Mouse (Mus musculus): ENCODE data around the gene Lrrfip1. TPM values are rescaled to one million over a fixed set of nuclear protein-coding genes. Genes with fewer than 3 reads are reported as not detected.

The Lrrfip1 gene
- polyA plus RNA-seq, 1 experiment from 2014 or later = 79.0 TPM

- H3K27ac ChIP-seq (replicated peaks) = peak overlapping the region; percentile 37
- 66% methylated on average over 2 of the region's 2 CpGs for WGBS
Measured at GRCm38 (mm10) chr1:91066599-91066998, 68.1 kb downstream of the Lrrfip1 start.

GRCm38 (mm10) chr1:91067716-91068115, 69.2 kb downstream of the Lrrfip1 start:
- Histone ChIP-seq H3K27ac (replicated peaks) (peak overlapping the region; percentile 24; the same call in 1 of the 2 replicates), H3K4me1 (replicated peaks; ENCODE audit: control insufficient read depth, insufficient read depth) (peaks cover 13% of the 10 kb centered on the region), H3K4me3 (ENCODE audit: low read depth, low read length) (no peak overlapping the region), H3K27me3 (ENCODE audit: control insufficient read depth, insufficient read depth, low read length) (no peaks in the 10 kb centered on the region), H3K9ac (ENCODE audit: low read length) (no peak overlapping the region), H3K4me2 (replicated peaks; ENCODE audit: low read depth) (no peak overlapping the region), H3K9me3 (ENCODE audit: control insufficient read depth, low read length) (no peaks in the 10 kb centered on the region), H3K36me3 (ENCODE audit: control insufficient read depth, insufficient read depth, low read length) (no peaks in the 10 kb centered on the region)
- TF ChIP-seq EP300 (optimal IDR thresholded peaks at IDR 0.05) (no peak), CTCF (IDR thresholded peaks at IDR 0.05; ENCODE audit: low read depth) (no peak)
- 61% methylated on average over 6 of the region's 6 CpGs for WGBS
- ATAC-seq (ENCODE audit: low FRiP score, low TSS enrichment) = no peak
- DNase-seq (ENCODE audit: low spot score) = no peak

More at GRCm38 (mm10) chr1:91066599-91066998, 68.1 kb downstream of the Lrrfip1 start:
- no peak overlapping the region for H3K4me2 ChIP-seq (replicated peaks; ENCODE audit: low read depth)
- no peak for DNase-seq (ENCODE audit: low spot score)
- no peak for TF ChIP-seq CTCF (IDR thresholded peaks at IDR 0.05; ENCODE audit: low read depth)
- no peak for TF ChIP-seq EP300 (optimal IDR thresholded peaks at IDR 0.05)
- H3K4me3 ChIP-seq (ENCODE audit: low read depth, low read length) = no peak overlapping the region
- H3K9me3 ChIP-seq (ENCODE audit: control insufficient read depth, low read length) = no peaks in the 10 kb centered on the region
- H3K4me1 ChIP-seq (replicated peaks; ENCODE audit: control insufficient read depth, insufficient read depth) = peaks cover 17% of the 10 kb centered on the region
- no peaks in the 10 kb centered on the region for H3K36me3 ChIP-seq (ENCODE audit: control insufficient read depth, insufficient read depth, low read length)
- no peaks in the 10 kb centered on the region for H3K27me3 ChIP-seq (ENCODE audit: control insufficient read depth, insufficient read depth, low read length)
- no peak overlapping the region for H3K9ac ChIP-seq (ENCODE audit: low read length)
- ATAC-seq (ENCODE audit: low FRiP score, low TSS enrichment) = peak; percentile 18; the same call in 1 of the 2 replicates

GRCm38 (mm10) chr1:91069575-91069974, 71.0 kb downstream of the Lrrfip1 start:
- H3K4me1 ChIP-seq (replicated peaks; ENCODE audit: control insufficient read depth, insufficient read depth) = peaks cover 9% of the 10 kb centered on the region; the same call in 1 of the 2 replicates
- no peak for TF ChIP-seq EP300 (optimal IDR thresholded peaks at IDR 0.05)
- TF ChIP-seq CTCF (IDR thresholded peaks at IDR 0.05; ENCODE audit: low read depth) = no peak
- DNase-seq (ENCODE audit: low spot score) = no peak
- no peaks in the 10 kb centered on the region for H3K9me3 ChIP-seq (ENCODE audit: control insufficient read depth, low read length)
- WGBS = 70% methylated on average over 6 of the region's 6 CpGs
- no peaks in the 10 kb centered on the region for H3K36me3 ChIP-seq (ENCODE audit: control insufficient read depth, insufficient read depth, low read length)
- H3K27me3 ChIP-seq (ENCODE audit: control insufficient read depth, insufficient read depth, low read length) = no peaks in the 10 kb centered on the region
- peak overlapping the region; percentile 45 for H3K27ac ChIP-seq (replicated peaks)
- no peak overlapping the region for H3K9ac ChIP-seq (ENCODE audit: low read length)
- peak; percentile 80 for ATAC-seq (ENCODE audit: low FRiP score, low TSS enrichment)
- H3K4me3 ChIP-seq (ENCODE audit: low read depth, low read length) = no peak overlapping the region
- no peak overlapping the region for H3K4me2 ChIP-seq (replicated peaks; ENCODE audit: low read depth)

GRCm38 (mm10) chr1:91070547-91070946, 72.0 kb downstream of the Lrrfip1 start:
- H3K9me3 ChIP-seq (ENCODE audit: control insufficient read depth, low read length) = no peaks in the 10 kb centered on the region
- peak overlapping the region; percentile 53; the same call in 1 of the 2 replicates for H3K27ac ChIP-seq (replicated peaks)
- ATAC-seq (ENCODE audit: low FRiP score, low TSS enrichment) (no peak), DNase-seq (ENCODE audit: low spot score) (no peak)
- no peak for TF ChIP-seq CTCF (IDR thresholded peaks at IDR 0.05; ENCODE audit: low read depth)
- TF ChIP-seq EP300 (optimal IDR thresholded peaks at IDR 0.05) = no peak
- no peak overlapping the region for H3K9ac ChIP-seq (ENCODE audit: low read length)
- H3K27me3 ChIP-seq (ENCODE audit: control insufficient read depth, insufficient read depth, low read length) = no peaks in the 10 kb centered on the region
- H3K4me1 ChIP-seq (replicated peaks; ENCODE audit: control insufficient read depth, insufficient read depth) = peaks cover 3% of the 10 kb centered on the region; the same call in 1 of the 2 replicates
- H3K4me3 ChIP-seq (ENCODE audit: low read depth, low read length) = no peak overlapping the region
- 82% methylated on average over 8 of the region's 8 CpGs for WGBS
- H3K36me3 ChIP-seq (ENCODE audit: control insufficient read depth, insufficient read depth, low read length) = no peaks in the 10 kb centered on the region
- H3K4me2 ChIP-seq (replicated peaks; ENCODE audit: low read depth) = no peak overlapping the region

GRCm38 (mm10) chr1:91071671-91072290, 73.2 kb downstream of the Lrrfip1 start:
- no peaks in the 10 kb centered on the region for H3K36me3 ChIP-seq (ENCODE audit: control insufficient read depth, insufficient read depth, low read length)
- peaks cover 3% of the 10 kb centered on the region; the same call in 1 of the 2 replicates for H3K4me1 ChIP-seq (replicated peaks; ENCODE audit: control insufficient read depth, insufficient read depth)
- no peak overlapping the region for H3K4me3 ChIP-seq (ENCODE audit: low read depth, low read length)
- DNase-seq (ENCODE audit: low spot score) (no peak), ATAC-seq (ENCODE audit: low FRiP score, low TSS enrichment) (no peak)
- TF ChIP-seq EP300 (optimal IDR thresholded peaks at IDR 0.05) (no peak), CTCF (IDR thresholded peaks at IDR 0.05; ENCODE audit: low read depth) (no peak)
- H3K9ac ChIP-seq (ENCODE audit: low read length) = no peak overlapping the region
- WGBS = 81% methylated on average over 10 of the region's 10 CpGs
- no peak overlapping the region for H3K4me2 ChIP-seq (replicated peaks; ENCODE audit: low read depth)
- H3K27ac ChIP-seq (replicated peaks) = no peak overlapping the region
- H3K27me3 ChIP-seq (ENCODE audit: control insufficient read depth, insufficient read depth, low read length) = no peaks in the 10 kb centered on the region
- H3K9me3 ChIP-seq (ENCODE audit: control insufficient read depth, low read length) = no peaks in the 10 kb centered on the region

GRCm38 (mm10) chr1:91076946-91077345, 78.4 kb downstream of the Lrrfip1 start:
- Histone ChIP-seq H3K4me2 (replicated peaks; ENCODE audit: low read depth) (no peak overlapping the region), H3K9ac (ENCODE audit: low read length) (no peak overlapping the region), H3K9me3 (ENCODE audit: control insufficient read depth, low read length) (no peaks in the 10 kb centered on the region), H3K36me3 (ENCODE audit: control insufficient read depth, insufficient read depth, low read length) (no peaks in the 10 kb centered on the region), H3K27ac (replicated peaks) (0 out of 2 replicates have a peak overlapping the region, but pooled peaks have one; percentile 56), H3K4me3 (ENCODE audit: low read depth, low read length) (no peak overlapping the region), H3K4me1 (replicated peaks; ENCODE audit: control insufficient read depth, insufficient read depth) (no peaks in the 10 kb centered on the region), H3K27me3 (ENCODE audit: control insufficient read depth, insufficient read depth, low read length) (no peaks in the 10 kb centered on the region)
- 63% methylated on average over 8 of the region's 8 CpGs for WGBS
- DNase-seq (ENCODE audit: low spot score) (no peak), ATAC-seq (ENCODE audit: low FRiP score, low TSS enrichment) (no peak)
- TF ChIP-seq CTCF (IDR thresholded peaks at IDR 0.05; ENCODE audit: low read depth) = no peak
- TF ChIP-seq EP300 (optimal IDR thresholded peaks at IDR 0.05) = no peak

Data from stomach, postnatal 0 days (tissue).